22 mouse cellular contexts compared by ENCODE assay signal in the genomic region with DNA sequence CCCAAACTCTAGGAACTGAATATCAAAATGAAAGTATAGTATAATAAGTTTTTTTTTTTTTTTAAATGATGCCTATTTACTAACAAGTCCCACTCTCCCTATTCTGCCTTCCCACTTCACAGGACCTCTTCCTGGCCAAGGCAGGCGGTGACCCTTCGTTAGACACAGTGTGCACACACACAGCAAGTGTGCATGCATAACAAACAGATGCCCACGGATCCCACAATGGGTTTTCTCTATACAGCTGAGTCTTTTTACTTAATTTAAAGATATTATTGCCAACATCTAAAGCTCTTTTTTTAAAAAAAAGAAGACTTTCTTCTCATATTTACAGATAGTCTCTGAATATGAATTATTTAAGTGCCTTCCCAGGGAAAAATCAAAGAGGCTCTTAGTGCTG.
DNase-seq lines count a peak whose midpoint lies in the region; ATAC-seq lines count a peak whose summit lies in the region.
"Had no signal": no experiment of that assay in that cellular context is flagged by ENCODE, and none has a peak within 500 bp of the region (broad histone marks: within the 10 kb centered on the region; RNA-seq: fewer than 3 reads in every experiment).

No protein-coding gene starts in this region.

- H3K4me3 ChIP-seq in hindbrain, embryonic 13.5 days: no peak overlapping the region
- H3K4me3 ChIP-seq in hindbrain, embryonic 16.5 days (ENCODE audit: low read length): no peak overlapping the region
- H3K4me3 ChIP-seq in forebrain, embryonic 13.5 days: no peak overlapping the region
- H3K4me3 ChIP-seq in hindbrain, embryonic 14.5 days (replicated peaks; ENCODE audit: low read length): no peak overlapping the region
- peak overlapping the region; percentile 34 for H3K4me3 ChIP-seq in midbrain, embryonic 14.5 days (replicated peaks; ENCODE audit: low read depth, low read length)
- H3K4me3 ChIP-seq: gastrocnemius, adult 2 months; liver, embryonic 12.5 days; neural tube, embryonic 12.5 days had no signal

- H3K27me3 ChIP-seq in hindbrain, embryonic 13.5 days: no peaks in the 10 kb centered on the region
- H3K27me3 ChIP-seq in hindbrain, embryonic 16.5 days (replicated peaks; ENCODE audit: control insufficient read depth, insufficient read depth, low read length): no peaks in the 10 kb centered on the region
- no peaks in the 10 kb centered on the region for H3K27me3 ChIP-seq in forebrain, embryonic 13.5 days
- no peaks in the 10 kb centered on the region for H3K27me3 ChIP-seq in hindbrain, embryonic 14.5 days (ENCODE audit: control insufficient read depth, insufficient read depth, low read length)
- H3K27me3 ChIP-seq in midbrain, embryonic 14.5 days (ENCODE audit: control insufficient read depth, insufficient read depth, low read length): no peaks in the 10 kb centered on the region
- H3K27me3 ChIP-seq: embryonic facial prominence, embryonic 12.5 days; liver, embryonic 12.5 days; neural tube, embryonic 12.5 days; Patski had no signal

- ATAC-seq in hindbrain, embryonic 13.5 days (ENCODE audit: low FRiP score): no peak
- no peak for ATAC-seq in hindbrain, embryonic 16.5 days
- ATAC-seq in forebrain, embryonic 13.5 days: no peak
- ATAC-seq in hindbrain, embryonic 14.5 days (ENCODE audit: low FRiP score): no peak
- no peak for ATAC-seq in midbrain, embryonic 14.5 days (ENCODE audit: low FRiP score, low TSS enrichment)
- no peak for ATAC-seq in cerebellum, adult (ENCODE audit: insufficient number of reproducible peaks, low FRiP score, low TSS enrichment)
- ATAC-seq: intestine, embryonic 16.5 days; liver, embryonic 12.5 days had no signal

- H3K36me3 ChIP-seq in hindbrain, embryonic 13.5 days: no peaks in the 10 kb centered on the region
- H3K36me3 ChIP-seq in hindbrain, embryonic 16.5 days (ENCODE audit: control insufficient read depth, insufficient read depth, low read length): no peaks in the 10 kb centered on the region
- H3K36me3 ChIP-seq in forebrain, embryonic 13.5 days (ENCODE audit: poor library complexity, severe bottlenecking): no peaks in the 10 kb centered on the region
- no peaks in the 10 kb centered on the region for H3K36me3 ChIP-seq in hindbrain, embryonic 14.5 days (replicated peaks; ENCODE audit: control insufficient read depth, insufficient read depth)
- no peaks in the 10 kb centered on the region for H3K36me3 ChIP-seq in midbrain, embryonic 14.5 days (ENCODE audit: control insufficient read depth, insufficient read depth, low read length)
- H3K36me3 ChIP-seq: embryonic facial prominence, embryonic 12.5 days; limb, embryonic 13.5 days; liver, embryonic 12.5 days; neural tube, embryonic 12.5 days had no signal

- no peak overlapping the region for H3K9ac ChIP-seq in hindbrain, embryonic 13.5 days
- no peak overlapping the region for H3K9ac ChIP-seq in hindbrain, embryonic 16.5 days (ENCODE audit: low read depth, low read length)
- H3K9ac ChIP-seq in forebrain, embryonic 13.5 days: peak overlapping the region; percentile 70
- 0 out of 2 replicates have a peak overlapping the region, but pooled peaks have one; percentile 64 for H3K9ac ChIP-seq in hindbrain, embryonic 14.5 days
- H3K9ac ChIP-seq in midbrain, embryonic 14.5 days (replicated peaks; ENCODE audit: low read length): 0 out of 2 replicates have a peak overlapping the region, but pooled peaks have one; percentile 10
- H3K9ac ChIP-seq: liver, embryonic 12.5 days had no signal

- H3K9me3 ChIP-seq in hindbrain, embryonic 13.5 days: no peaks in the 10 kb centered on the region
- no peaks in the 10 kb centered on the region for H3K9me3 ChIP-seq in hindbrain, embryonic 16.5 days (ENCODE audit: control insufficient read depth, low read length)
- no peaks in the 10 kb centered on the region; the same call in 1 of the 2 replicates for H3K9me3 ChIP-seq in forebrain, embryonic 13.5 days (replicated peaks)
- no peaks in the 10 kb centered on the region for H3K9me3 ChIP-seq in hindbrain, embryonic 14.5 days (ENCODE audit: control insufficient read depth, low read length)
- no peaks in the 10 kb centered on the region for H3K9me3 ChIP-seq in midbrain, embryonic 14.5 days (ENCODE audit: control insufficient read depth, low read length)
- H3K9me3 ChIP-seq: embryonic facial prominence, embryonic 12.5 days; limb, embryonic 13.5 days; liver, embryonic 12.5 days; neural tube, embryonic 12.5 days had no signal

- 28% methylated on average over 3 of the region's 3 CpGs for whole genome bisulfite sequencing in hindbrain, embryonic 13.5 days
- 24% methylated on average over 3 of the region's 3 CpGs for WGBS in hindbrain, embryonic 16.5 days
- WGBS in forebrain, embryonic 13.5 days: 3% methylated on average over 3 of the region's 3 CpGs
- WGBS in hindbrain, embryonic 14.5 days: 18% methylated on average over 3 of the region's 3 CpGs
- 13% methylated on average over 3 of the region's 3 CpGs for WGBS in midbrain, embryonic 14.5 days

- no peak for DNase-seq in hindbrain, embryonic 14.5 days (ENCODE audit: low spot score)
- peak; percentile 51 for DNase-seq in midbrain, embryonic 14.5 days
- no peak for DNase-seq in spleen, postnatal 4 days (ENCODE audit: low spot score in 2 of 2)
- no peak for DNase-seq in frontal cortex, postnatal 25 days (ENCODE audit: low spot score in 2 of 2)
- DNase-seq: adrenal gland, adult 2 months; cerebellum, adult 18-20 months; gastrocnemius, adult 2 months; heart, adult 11 months; lung, adult 18-20 months; lung, postnatal 10 days; right cerebral cortex, adult 18-20 months; right cerebral cortex, postnatal 4 days had no signal

- H3K27ac ChIP-seq in hindbrain, embryonic 13.5 days: peak overlapping the region; percentile 69; the same call in 1 of the 2 replicates
- no peak overlapping the region for H3K27ac ChIP-seq in hindbrain, embryonic 16.5 days (ENCODE audit: low read depth, low read length)
- H3K27ac ChIP-seq in forebrain, embryonic 13.5 days: peak overlapping the region; percentile 98
- H3K27ac ChIP-seq in hindbrain, embryonic 14.5 days: peak overlapping the region; percentile 75; the same call in 1 of the 2 replicates
- peak overlapping the region; percentile 72 for H3K27ac ChIP-seq in midbrain, embryonic 14.5 days (replicated peaks; ENCODE audit: low read depth, low read length)
- H3K27ac ChIP-seq: gastrocnemius, adult 2 months; limb, embryonic 13.5 days; liver, embryonic 12.5 days had no signal

- no peak overlapping the region; the same call in 1 of the 2 replicates for H3K4me2 ChIP-seq in hindbrain, embryonic 13.5 days
- H3K4me2 ChIP-seq in hindbrain, embryonic 16.5 days (ENCODE audit: low read length): no peak overlapping the region
- H3K4me2 ChIP-seq in forebrain, embryonic 13.5 days: peak overlapping the region; percentile 60
- H3K4me2 ChIP-seq in hindbrain, embryonic 14.5 days (replicated peaks): peak overlapping the region; percentile 54; the same call in 1 of the 2 replicates
- peak overlapping the region; percentile 64 for H3K4me2 ChIP-seq in midbrain, embryonic 14.5 days (ENCODE audit: low read length)

- peaks cover 51% of the 10 kb centered on the region for H3K4me1 ChIP-seq in hindbrain, embryonic 13.5 days (replicated peaks)
- peaks cover 15% of the 10 kb centered on the region for H3K4me1 ChIP-seq in hindbrain, embryonic 16.5 days (ENCODE audit: control insufficient read depth, insufficient read depth, low read depth, low read length)
- peaks cover 71% of the 10 kb centered on the region for H3K4me1 ChIP-seq in forebrain, embryonic 13.5 days
- peaks cover 43% of the 10 kb centered on the region for H3K4me1 ChIP-seq in hindbrain, embryonic 14.5 days (replicated peaks; ENCODE audit: control insufficient read depth, insufficient read depth, low read length)
- peaks cover 58% of the 10 kb centered on the region for H3K4me1 ChIP-seq in midbrain, embryonic 14.5 days (ENCODE audit: control insufficient read depth, insufficient read depth, low read length)
- H3K4me1 ChIP-seq: liver, embryonic 12.5 days had no signal

Comparison
In these comparisons a context has a peak if more than half of its experiments do, and no peak if none do; other contexts are left out.
1. H3K4me2 ChIP-seq: peak in forebrain, embryonic 13.5 days (single experiment), hindbrain, embryonic 14.5 days (single experiment) and midbrain, embryonic 14.5 days (single experiment); none in hindbrain, embryonic 13.5 days (single experiment) and hindbrain, embryonic 16.5 days (single experiment).
2. H3K9ac ChIP-seq: peak in forebrain, embryonic 13.5 days (single experiment), hindbrain, embryonic 14.5 days (single experiment) and midbrain, embryonic 14.5 days (single experiment); none in hindbrain, embryonic 13.5 days (single experiment) and hindbrain, embryonic 16.5 days (single experiment).